Mouse (Mus musculus): Measurements from ENCODE around the gene Cnnm4.
A peak's percentile ranks its signal among the peaks of the same experiment; 100 is the strongest.

Cnnm4 gene

DNA sequence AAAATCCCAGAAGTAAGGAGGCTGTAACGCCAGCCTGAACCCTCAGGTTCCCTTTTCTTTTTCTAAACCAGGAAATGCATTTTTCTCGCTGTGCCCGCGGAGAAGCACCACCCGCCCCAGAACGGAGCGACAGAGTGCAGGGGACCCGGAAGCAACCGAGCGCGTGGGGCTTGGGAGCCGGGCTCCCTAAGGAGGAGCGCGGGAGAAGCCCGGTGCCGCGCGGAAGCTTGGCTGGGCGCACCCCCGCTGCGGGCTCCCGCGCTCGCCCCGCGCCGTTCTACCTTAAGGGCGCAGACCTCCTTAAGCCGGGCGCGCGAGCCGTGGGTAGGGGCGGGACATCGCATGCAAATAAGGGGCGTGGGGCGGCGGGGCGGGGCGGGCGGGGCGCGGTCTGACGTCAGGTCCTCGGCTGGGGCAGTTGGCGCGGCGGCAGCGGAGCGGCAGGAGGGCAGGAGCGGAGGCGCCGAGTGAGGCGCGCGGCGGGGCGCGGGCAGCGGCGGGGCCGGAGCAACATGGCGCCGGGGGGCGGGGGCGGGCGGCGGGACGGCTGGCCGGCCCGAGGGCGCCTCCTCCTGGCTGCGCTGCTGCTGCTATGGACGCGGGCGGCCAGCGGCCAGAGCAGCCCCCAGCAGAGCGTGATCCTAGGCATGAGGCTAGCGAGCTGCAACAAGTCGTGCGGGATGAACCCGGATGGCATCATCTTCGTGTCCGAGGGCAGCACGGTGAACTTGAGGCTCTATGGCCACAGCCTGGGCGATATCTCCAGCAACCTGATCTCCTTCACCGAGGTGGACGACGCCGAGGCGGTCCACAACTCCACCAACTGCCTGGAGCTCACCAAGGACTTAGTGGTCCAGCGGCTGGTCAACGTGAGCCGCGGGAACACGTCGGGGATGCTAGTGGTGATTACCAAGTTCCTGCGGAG is at the start of gene Cnnm4:
Gene Cnnm4 (plus strand): TSS at position 440 of the 925 bp plus-strand sequence.
- DNase-seq, result peak; percentile 91

DNA sequence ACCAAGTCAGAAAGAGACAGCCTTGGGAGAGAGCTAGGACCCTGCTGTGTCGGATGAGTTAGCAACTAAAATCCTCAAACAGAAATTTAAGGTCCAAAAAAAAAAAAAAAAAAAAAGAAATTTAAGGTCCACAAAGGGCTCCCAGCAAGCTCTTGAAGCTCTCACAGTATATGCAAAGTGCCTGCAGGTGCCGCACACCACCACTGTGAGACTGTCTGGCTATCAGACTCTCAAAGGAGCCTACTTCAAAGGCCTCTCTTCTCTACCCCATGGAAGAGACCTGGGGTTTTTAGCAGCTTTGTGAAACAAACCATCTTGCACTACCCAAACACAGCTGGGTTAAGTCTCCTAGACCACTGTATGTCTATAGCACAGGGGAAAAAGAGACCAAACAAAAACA is 41.9 kb upstream of the Cnnm4 start:
- DNase-seq, result no peak

DNA sequence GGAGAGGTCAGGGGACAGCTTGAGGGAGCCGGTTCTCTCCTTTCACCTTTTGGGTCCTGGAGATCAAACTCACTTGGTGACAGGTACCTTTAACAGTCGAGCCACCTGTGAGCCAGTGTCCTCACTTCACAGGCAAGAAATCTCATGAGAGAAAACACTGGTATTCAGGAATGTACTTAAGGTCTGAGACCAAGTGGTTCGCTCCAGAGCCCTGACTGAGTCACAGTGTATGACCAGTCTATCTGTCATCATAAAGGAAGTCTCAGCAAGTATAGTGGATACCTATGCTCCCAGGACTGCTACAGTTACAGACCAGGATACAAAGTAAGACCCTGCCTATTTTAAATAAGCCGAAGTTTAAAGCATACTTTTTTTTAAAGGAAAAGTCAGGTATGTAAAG is 38.4 kb upstream of the Cnnm4 start:
- DNase-seq, result no peak

- DNase-seq, result no peak
Measured at GRCm38 (mm10) chr1:36433616-36434015, 37.8 kb upstream of the Cnnm4 start.

DNA sequence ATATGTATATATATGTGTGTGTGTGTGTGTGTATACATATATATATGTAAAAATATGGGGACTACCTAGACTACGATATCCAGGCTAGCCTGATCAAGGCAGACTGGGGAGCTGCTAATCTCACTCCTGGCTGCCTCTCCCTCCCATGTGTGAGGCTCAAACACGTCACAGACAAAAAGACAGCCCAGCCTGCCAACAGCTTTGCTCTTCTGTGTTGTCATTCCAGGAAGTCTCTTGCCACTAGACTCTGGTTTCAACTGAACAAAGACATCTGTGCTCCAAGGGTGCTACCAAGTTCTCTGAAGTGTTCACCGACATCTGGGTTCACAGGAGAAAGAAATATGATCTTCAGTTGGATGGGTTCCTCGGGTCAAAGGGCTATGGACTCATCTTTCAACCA is 36.3 kb upstream of the Cnnm4 start:
- no peak for DNase-seq

- DNase-seq, result no peak
Measured at GRCm38 (mm10) chr1:36436515-36436914, 34.9 kb upstream of the Cnnm4 start.

DNA sequence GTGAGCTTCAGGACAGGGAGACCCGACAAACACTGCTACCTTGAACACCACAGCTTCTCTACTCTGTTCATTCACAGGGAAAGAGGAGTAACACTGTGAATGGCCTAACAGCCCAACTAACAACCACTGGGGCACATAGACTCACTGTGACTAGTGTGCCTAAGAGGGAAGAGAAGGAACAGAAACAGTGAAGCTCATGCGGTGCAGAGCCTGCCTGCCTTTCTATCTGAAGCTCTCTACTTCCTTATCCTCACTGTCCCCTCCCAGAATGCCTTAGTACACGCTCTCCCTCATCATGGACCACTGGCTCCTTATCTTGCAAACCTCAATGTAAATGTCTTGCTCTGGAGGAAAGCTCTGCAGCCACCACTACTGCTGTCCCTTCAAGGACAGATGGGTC is 34.2 kb upstream of the Cnnm4 start:
- no peak for DNase-seq

DNA sequence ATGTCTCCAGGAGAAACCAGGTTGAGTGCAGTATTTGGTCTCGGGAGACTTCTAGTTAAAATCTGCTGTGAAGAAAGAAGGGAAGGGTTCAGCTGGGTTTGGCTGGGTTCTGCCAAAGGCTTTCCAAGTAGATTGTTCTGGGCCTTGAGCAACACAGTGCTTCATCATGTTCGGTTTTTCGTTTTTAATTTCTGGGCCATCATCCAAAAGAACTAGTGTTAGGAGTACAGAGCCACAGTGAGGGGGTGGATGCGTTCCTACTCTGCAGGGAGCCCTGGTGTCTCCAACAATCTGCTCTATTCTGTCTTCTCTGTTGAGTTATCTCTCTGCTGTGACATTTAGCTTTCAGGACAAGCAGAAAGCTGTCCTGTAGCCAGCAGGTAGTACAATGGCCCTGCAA is 30.3 kb upstream of the Cnnm4 start:
- peak; percentile 73 for DNase-seq

DNA sequence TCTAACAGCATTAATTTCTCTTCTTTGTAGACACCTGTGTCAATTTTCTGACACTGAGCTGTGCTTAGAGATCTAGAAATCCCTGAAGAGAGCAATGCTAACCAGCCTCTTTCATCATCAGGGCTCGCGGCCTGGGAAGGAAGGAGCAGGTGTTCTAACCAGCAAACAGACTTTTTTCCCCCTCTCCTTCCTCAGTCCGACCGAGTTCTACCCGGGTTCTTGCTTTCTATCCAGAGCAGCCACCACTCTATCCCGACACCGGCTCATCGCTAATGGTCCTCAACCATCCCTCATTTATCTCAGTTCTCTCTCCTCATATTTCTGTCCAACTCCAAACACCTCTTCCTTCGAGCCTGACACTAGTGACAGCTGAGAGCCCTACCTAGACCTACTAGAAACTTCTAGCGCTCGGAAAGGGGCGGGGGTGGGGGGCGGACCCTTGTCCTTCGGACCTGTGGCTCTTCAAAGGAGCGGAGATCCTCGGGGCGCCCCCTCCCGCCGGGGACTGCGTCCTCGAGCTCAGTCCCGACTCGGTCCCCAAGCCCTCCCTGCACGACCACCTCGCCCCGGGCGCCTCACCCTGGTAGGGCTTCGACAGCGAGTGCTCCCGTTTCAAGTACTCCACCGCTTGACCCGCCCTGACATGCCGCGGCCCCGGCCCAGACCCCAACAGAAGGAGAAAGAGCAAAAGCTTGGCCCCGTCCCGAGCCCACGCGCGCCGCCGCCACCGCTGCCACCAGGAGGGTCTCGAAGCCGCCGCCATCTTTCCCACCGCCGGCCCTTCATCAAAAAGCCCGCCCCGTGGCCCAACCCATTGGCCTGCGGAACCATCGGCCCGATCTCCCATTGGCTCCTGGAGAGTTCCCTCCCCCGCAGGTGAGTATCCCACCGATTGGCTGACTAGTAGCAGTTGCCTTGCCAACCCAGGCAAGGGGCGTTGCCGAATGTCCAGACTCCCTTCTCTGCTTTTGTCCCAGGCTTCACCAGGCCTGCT is 26.7 kb upstream of the Cnnm4 start, which contains the start of gene Lman2l:
Gene Lman2l (minus strand): TSS at position 801 of the 994 bp plus-strand sequence.
- DNase-seq, result peak; percentile 98

GRCm38 (mm10) chr1:36445508-36445907 is 25.9 kb upstream of the Cnnm4 start:
- DNase-seq, result no peak

GRCm38 (mm10) chr1:36446106-36446824 is 25.2 kb upstream of the Cnnm4 start:
- DNase-seq, result no peak

DNA sequence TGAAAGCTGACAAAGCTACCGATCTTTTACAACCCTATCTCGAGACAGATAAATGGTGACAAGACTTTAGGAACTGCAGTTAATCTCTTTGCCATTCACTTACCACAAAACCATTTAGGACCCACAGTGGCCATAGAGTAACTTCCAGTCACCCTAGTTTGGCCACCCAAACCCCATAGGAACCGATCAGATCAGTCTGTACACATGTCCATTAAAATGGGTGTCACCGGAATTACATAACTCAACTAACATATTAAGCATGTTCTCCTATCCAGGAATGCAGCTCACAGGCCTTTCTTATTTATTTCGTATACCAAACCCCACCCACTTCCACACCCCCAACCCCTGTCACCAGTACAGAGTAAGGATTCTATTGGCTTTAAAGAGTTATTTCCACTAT is 24.6 kb upstream of the Cnnm4 start:
- DNase-seq, result no peak

DNA sequence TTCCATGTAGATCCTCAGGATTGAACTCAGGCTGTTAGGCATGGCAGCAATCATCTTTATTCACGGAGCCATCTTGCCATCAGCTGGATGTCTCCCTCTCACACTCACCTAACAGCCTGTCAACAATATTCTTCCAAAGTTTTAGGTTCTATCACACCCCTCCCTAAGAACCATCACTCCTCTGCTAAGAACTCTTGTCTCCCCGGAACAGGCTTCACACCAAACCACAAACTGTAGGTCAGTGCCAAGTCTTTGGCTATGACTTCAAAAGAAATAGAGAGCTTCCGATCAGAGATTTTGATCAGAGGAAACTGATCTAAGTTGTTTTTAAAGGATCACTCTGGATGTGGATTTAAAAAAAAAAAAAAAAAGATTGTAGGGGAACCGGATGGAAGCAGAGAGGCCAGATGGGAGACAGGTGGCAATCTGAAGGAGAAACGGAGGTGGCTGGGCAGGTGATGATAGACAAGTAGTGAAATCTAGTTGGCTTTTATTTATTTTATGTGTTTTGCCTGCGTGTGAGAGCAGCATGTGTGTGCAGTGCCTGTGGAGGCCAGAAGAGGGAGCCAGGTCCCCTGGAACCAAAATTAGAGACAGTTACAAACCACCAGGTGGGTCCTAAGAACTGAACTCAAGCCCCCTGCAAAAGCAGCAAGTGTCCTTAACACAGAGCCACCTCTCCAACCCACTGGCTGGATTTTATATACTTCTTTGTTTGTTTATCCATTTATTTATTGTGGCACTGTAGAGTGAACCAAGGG is 17.2 kb upstream of the Cnnm4 start:
- DNase-seq, result no peak

GRCm38 (mm10) chr1:36457388-36458014 is 13.9 kb upstream of the Cnnm4 start:
- DNase-seq, result no peak

GRCm38 (mm10) chr1:36458169-36458568 is 13.3 kb upstream of the Cnnm4 start:
- no peak for DNase-seq

- no peak for DNase-seq
Measured at GRCm38 (mm10) chr1:36461829-36462228, 9.6 kb upstream of the Cnnm4 start.

- no peak for DNase-seq
Measured at GRCm38 (mm10) chr1:36465641-36466160, 5.7 kb upstream of the Cnnm4 start.

DNA sequence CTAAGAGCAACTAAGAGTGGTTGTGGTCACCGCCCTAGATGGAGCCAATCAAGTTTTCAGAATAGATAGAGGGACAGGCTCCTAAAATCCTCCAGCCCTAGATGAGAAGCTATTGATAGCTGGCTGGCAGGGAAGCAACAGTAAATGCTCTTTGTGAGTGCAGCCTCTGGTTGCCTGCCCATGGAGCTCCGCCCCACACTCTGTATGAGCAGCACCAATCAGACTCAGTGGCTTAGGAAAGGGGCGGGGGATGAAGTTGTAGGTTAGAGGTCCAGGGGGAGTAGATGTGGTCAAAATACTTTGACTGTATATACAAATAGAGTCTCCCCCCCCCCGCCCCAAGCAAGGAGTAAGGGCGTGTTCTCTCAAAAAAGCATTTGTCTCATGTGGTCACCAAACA is 4.0 kb upstream of the Cnnm4 start:
- DNase-seq, result no peak

- no peak for DNase-seq
Measured at GRCm38 (mm10) chr1:36469811-36470444, 1.5 kb upstream of the Cnnm4 start.

- DNase-seq, result no peak
Measured at GRCm38 (mm10) chr1:36472106-36472440, 653 bp downstream of the Cnnm4 start.

Measured in right cerebral cortex, adult 18-20 months (tissue).